Mouse (Mus musculus) kidney, postnatal 10 days (tissue): ENCODE measurements around the gene Lin7a.

Experiments used
- DNase-seq: peaks from one replicate; pipeline ENCODE4 v3.0.0; 2021; ENCODE audit warnings: mixed read lengths

The Lin7a gene

GRCm38 (mm10) chr10:107252503-107252815 is 19.0 kb upstream of the Lin7a start:
- no peak for DNase-seq

DNA sequence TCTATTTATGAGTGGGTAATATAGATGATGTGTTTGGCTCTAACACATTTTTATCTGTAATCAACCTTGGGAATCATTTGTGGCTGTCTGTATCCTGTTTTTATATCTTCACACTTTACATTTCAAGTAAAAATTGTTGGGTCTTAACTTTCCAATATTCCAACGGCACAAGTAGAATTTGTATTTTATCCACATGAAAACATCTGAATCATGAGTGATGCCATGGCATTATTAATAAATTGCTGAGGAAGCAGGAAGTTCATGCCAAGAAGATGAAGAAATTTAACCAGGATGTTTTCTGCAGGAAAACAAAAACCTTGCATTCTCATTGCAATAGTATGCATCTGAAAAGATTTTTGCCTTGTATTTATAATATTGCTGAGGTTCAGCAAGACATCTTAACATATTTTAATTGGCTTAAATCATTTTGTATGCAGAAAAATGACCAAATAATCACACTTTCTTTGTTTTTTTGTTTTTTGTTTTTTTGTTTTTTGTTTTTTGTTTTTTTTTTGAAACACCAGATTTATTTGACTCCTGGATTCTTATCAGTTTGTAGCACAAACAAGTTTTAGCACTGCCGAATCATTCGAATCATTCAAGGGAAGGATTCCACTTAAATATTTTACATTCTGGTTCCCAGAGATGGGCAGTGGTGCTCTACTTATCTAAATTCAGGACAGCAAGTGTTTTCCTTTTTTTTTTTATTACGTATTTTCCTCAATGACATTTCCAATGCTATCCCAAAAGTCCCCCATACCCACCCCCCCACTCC is 18.1 kb upstream of the Lin7a start:
- DNase-seq, result no peak

DNA sequence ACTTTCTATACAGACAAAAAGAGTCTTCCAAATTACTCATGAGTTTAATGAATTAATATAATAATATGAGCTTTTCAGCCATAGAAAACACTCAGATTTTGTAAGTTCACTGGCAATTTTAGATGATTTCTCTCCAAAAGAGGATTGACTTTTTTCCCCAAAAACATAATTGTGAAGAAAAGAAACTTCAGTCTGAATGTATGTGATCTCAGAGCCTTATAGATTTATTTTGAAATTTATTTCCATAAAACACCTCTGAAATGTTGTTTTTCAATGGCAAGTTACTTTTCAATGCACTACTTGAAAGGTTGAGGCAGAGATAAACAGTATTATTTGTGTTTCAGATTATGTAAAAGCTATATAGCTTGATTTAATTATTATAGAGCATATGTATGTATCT is 16.8 kb upstream of the Lin7a start:
- DNase-seq, result no peak

GRCm38 (mm10) chr10:107255351-107256050 is 16.0 kb upstream of the Lin7a start:
- no peak for DNase-seq

DNA sequence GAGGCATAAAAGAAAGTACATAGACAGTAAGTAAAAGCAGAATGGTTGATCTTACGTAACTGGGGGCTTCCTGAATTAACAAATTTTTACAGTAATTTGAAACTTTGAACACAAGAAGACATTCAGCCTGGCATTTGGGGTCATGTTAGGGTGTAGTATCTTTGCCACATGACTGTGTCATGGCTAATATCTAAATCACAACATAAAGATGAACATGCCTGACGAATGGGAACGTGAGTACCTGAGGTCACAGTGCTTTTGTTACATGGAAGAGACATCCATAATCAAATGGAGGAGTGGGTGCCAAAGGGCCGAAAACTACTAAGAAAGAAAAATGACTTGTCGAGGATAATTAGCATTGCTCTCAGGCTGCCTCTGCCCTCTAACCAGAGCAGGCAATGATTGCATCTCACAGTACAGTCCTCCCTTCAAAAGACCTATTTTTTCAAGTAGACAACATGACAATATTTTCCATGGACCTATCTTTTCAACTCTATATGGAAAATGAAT is 15.0 kb upstream of the Lin7a start:
- DNase-seq, result no peak

- DNase-seq, result no peak
Observed at GRCm38 (mm10) chr10:107260428-107260827, 11.1 kb upstream of the Lin7a start.

DNA sequence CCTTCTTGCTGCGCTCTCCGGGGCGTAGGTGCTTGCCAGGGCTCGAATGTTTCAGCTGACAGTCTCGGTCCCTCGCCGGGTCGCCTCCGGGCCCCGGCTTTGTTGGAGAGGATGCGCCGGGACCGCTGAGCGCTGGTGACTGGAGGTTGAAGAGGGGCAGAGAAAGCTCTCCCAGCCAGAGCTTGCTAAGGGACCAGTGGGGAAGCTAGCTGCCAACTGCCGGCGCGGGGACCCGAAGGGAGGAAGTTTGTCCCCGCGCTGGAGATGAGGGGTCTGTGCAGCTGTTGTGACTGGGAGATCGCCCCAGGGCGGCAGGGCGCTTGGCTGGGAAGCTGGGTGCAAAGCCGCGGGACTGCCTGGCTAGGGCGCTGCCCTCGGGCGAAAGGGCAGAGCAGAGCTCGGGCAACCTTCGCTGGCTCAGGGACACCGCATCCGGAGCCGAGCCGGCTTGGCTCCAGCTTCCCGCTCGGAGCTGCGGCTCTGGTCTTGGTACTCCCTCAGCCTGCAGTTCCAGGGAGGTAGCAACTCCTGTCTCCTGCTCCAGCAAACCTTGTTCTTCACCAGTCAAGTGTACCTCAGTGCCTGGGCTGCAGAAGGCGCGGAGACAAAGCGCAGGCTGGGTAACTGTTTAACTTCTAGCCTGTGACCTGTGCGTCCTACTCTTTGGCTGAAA is 781 bp downstream of the Lin7a start:
- peak; percentile 54 for DNase-seq

DNA sequence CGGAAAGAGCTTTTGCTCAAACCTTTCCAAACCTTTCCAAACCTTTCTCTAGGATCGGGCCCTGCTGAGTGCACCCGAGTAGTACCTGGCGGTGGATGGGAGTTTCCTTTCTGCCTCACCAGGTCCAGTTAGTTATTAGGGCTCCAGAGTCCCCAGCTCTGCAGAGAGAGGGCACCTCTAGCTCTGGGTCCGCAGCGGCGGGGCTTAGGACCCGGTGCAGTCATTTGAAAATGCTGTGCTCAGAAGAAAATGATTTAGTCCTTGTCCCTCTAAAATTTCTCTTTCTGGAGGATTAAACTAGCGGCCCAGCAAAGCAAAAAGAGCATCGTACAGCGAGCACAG is 1.3 kb downstream of the Lin7a start:
- DNase-seq, result peak; percentile 39

DNA sequence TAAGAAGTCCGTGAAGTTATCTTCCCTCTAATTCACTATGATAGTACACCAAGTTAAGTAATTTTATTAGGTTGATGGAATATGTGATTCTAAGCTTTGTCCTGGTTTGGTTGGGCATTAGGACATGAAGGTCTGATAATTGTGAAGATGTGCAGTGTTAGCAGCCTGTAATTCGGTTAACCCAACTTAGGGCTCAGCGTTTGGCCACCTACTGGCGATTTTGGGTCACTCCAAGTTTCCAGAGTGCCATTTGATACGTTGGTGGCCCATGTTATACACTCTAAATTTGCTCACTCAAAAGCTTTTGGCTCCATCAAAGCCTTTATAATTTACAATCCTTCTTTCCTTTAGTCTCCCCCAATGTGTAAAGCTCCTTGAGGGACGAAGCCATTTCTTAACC is 2.4 kb downstream of the Lin7a start:
- peak; percentile 10 for DNase-seq

GRCm38 (mm10) chr10:107274785-107275184 is 3.3 kb downstream of the Lin7a start:
- peak; percentile 21 for DNase-seq

- DNase-seq, result no peak
Observed at GRCm38 (mm10) chr10:107276647-107277046, 5.2 kb downstream of the Lin7a start.

DNA sequence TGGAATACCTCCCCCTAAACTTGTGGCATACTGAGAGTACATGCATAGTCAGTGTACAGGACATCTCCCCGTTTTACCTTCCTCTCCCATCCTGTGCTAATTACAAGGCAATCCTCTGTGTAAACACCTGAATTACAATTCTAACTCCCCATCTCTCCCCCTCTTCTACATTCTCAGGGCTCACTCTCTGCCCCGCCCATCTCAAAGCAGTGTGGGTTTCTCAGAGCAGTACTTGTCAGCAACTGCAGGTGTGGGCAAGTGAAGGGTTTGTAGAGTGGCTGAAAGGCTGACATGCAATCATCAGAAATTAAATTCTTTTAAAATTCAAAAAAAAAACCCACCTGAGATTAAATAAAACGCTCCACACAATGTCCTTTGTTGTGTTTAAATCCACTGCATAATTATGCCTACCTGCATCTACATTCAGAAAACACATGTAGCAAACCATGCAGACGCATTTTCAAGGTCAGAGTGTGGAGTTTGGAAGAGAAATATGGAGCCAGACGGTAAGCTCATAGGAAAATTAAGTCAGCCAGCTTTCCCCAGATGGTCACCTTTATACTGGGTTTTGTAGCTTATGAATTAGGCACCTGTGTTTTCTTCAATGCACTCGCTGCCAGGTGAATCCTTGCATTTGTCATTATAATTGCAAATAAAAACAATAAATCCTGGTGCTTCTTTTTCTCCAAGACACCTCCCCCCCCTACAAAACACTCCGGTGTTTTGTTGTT is 22.6 kb downstream of the Lin7a start:
- DNase-seq, result no peak

DNA sequence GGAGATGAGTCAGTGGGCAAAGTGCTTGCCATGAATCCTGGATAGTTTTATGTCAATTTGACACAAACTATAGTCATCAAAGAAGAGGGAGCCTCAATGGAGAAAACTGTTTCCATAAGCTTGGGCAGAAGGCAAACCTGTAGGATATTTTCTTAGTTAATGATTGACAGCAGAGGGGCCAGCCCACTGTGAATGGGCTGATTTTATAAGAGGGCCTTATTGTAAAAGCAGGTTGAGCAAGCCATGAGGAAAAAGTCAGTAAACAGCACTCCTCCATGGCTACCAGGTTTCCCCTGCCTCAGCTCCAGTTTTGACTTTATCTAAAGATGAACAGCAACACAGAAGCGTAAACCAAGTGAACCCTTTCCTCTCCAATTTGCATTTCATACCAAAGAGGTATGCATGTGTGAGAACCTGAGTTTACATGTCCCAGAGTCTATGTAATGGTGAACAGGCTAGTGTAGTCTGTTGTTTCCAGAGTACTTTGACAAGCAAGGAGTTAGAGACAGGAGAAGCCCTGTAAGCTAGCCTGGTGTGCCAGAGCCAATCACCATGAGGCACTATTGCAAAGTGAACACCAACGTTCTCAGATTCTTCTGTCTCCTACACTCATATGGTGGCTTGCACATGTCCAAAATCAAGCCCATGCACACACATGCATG is 29.2 kb downstream of the Lin7a start:
- no peak for DNase-seq

DNA sequence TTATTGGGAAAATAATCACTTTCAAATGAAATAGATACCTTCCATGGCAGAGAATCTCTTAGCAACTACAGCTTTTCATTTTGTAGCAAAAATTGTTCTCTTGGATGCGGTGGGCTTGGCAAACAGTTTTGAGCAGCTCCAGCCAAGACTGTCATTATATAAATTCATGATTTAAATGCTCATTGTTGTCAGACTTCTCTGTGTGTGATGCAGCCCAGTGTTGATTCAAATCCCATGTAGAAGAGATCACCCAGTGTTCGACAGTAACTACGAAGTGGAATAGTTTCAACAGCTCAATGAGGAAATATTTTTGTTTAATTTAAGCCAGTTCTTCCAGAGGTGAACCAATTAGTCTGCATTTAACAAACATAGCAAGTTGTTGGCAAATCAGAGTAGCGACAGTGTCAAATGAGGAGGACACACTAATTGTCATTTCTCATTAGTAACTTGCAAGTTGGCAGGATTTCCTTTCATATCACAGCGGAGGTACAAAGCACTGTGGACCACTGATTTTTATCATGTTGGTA is 39.5 kb downstream of the Lin7a start:
- no peak for DNase-seq

GRCm38 (mm10) chr10:107312609-107313008 is 41.1 kb downstream of the Lin7a start:
- DNase-seq, result no peak

DNA sequence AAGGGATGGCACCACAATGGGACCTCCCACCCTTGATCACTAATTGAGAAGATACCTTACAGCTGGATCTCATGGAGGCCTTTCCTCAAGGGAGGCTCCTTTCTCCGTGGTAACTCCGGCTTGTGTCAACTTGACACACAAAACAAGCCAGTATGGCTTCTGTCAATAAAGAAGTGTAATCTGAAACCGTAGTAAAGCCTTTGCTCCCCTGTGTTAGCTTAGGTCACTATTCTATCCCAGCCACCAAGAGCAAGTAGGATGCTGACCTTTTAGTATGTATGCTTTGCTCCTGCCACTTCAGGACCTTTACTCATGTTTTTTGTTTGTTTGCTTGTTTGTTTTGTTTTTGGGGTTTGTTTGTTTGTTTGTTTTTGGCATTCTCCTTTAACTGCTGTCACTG is 41.9 kb downstream of the Lin7a start:
- no peak for DNase-seq

DNA sequence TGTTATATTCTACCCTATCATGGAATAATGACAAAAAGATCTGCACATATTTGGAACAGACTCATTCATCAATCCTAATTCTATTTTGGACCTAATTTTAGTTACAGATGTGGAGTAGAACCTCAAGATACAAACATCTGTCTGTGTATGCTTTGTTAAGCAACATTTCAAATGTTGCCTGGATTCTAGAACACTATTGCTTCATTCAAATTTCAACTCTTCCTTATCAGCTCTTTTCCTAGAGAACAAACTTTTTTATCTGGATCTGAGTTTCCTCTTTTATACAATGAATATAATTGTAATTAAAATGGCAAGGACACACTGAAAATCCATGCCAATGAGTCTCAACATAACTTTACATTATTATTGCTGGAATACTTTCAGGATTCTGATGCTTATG is 43.8 kb downstream of the Lin7a start:
- DNase-seq, result no peak

GRCm38 (mm10) chr10:107315681-107316080 is 44.2 kb downstream of the Lin7a start:
- DNase-seq, result no peak

DNA sequence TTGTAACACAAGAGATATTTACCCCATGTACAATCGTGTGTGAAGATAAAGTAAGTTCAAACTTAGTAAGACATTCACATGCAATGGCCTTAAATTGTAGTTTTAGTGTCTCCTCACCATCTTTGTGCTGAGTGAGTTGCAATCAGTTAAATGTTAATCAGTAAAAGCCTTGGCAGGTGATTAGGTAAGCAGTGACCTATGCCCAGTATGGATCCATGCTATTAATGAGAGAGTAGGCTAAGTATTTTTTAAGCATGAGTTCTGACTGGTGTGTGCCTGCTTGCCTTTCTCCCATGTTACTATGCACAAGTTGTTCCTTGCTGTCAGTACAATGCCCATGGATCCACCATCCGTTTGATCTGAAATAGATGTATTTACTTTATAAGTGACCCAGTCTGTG is 44.6 kb downstream of the Lin7a start:
- no peak for DNase-seq

- no peak for DNase-seq
Observed at GRCm38 (mm10) chr10:107319648-107320047, 48.2 kb downstream of the Lin7a start.

DNA sequence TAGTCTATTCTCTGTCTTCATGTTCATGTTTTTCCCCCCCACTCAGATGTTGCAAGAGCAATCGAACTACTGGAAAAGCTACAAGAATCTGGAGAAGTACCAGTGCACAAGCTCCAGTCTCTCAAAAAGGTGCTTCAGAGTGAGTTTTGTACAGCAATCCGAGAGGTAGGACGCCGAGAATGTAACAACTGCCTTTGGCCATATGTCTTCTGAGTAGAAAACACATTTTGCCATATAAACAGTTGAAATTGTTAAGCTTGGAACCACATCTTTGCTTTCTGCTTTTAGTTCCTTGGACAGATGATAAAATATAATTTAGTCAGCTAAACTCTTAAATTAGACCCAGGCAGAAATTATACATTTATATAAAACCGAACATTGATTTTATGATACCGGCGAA is 52.4 kb downstream of the Lin7a start:
- no peak for DNase-seq

- no peak for DNase-seq
Observed at GRCm38 (mm10) chr10:107325558-107325957, 54.1 kb downstream of the Lin7a start.

GRCm38 (mm10) chr10:107339524-107339923 is 68.0 kb downstream of the Lin7a start:
- no peak for DNase-seq
